Mouse (Mus musculus) activated CD4-positive, CD25-positive, alpha-beta regulatory T cell, adult 9 weeks (primary cell): Measurements from ENCODE around the gene 1500009C09Rik. TPM values are rescaled to one million over a fixed set of nuclear protein-coding genes. Genes with fewer than 3 reads are reported as not detected.

Experiments
- polyA plus RNA-seq: library from polyadenylated mRNA; unstranded; fragments of 100-300 nt; shearing (Covaris generic); gene quantifications from one replicate; pipeline ENCODE4 v1.2.1, GENCODE M21; 2017

Gene 1500009C09Rik
- polyA plus RNA-seq, result not detected

DNA sequence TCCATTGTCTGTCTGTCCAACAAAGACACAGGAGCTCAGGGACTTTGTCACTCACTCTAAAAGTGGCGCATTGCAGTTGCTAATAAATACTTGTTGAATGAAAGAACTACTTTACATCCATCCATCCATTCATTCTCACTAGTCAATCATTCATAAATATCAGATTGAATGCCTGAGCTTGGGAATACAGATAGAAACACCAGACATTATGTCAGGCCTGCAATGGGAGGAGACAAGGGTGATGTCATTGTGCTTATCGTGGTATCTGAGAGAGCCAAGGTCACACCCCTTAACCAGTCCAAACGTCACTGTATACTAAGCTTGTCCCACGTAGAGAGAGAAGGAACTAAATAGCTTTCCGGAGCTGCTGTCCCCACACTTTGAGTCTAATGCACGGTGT is at the start of gene 1500009C09Rik:
Gene 1500009C09Rik (plus strand): TSS at position 301 of the 400 bp plus-strand sequence.

GRCm38 (mm10) chr15:82212752-82213063 is 39.5 kb upstream of the 1500009C09Rik start, which contains the start of gene Shisa8:
TSS of gene Shisa8 (minus strand) at chr15:82212815.

DNA sequence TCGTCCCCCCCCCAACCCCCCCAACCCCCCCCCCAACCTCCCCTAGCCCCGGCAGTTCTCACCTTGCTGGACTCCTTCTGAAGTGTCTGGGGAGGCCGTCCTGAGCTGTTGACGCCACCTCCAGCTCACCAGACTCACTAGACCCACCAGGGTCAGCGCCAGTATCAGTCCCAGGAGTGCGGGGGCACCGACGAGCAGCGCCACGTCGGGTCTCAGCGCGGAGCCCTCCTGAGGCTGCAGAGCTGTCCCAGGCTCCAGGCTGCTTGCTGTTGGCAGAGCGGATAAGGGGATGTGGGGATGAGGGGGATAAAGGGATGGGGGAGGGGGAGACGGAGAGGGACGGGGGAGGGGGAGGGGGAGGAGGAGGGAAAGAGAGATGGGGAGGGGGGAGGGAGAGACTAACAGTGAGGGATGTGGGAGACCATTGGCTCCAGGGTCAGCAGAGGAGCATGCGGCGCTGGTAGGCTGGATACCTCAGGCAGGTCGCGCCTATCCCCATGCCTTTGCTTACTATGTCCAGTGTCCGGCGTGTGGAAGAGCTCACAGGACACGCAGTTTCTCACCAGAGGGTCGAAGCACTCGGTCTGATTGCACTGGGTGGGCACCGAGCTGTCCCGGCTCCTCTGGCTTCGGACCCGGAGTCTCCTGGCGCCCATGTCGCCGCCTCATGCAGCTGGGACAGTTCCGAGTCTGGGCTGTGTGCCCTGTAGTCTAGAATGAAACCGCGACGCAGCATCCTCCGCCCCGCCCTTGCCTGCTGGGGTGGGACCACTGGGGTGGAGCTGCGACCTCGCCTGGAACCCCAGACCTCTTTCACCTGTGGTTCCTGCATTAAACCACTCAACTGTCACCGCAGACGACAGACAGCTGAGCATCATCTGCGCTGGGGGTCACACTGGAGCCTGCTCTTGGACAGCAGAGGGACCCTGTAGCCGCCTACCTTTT is 28.3 kb upstream of the 1500009C09Rik start, which contains the start of gene Tnfrsf13c:
Gene Tnfrsf13c (minus strand): TSS at position 713 of the 945 bp plus-strand sequence.

DNA sequence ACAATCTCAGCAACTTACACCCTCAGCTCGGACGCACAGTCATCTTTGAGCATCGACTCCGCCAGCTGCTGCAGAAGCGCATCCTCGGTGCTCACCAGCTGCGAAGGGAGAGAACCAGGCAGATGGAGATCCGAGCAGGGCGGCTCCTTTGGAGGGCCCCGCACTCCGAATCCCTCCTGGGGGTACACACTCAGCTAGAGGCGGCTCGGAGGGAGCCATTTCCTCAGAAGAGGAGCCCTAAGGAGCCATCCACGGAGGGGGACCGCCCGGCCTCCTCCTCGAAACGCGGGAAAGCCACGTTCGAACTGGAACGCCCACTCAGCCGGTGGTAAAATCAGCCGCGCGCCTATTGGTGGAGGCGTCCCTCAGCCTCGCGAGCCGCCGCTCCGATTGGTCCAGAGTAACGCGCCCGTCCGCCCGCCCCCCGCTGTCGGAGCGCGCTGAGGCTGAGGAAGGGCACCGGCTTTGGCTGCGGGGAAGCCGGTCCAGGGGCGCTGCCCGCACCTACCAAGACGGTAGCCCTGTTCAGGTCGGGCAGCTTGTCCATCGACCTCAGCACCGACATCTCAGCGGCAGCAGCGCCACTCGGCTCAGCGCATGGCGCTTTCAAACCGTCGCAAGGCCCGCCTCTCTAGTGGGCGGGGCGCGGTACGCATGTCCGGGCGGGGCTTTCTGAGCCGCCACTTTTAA is 7.9 kb upstream of the 1500009C09Rik start, which contains the start of gene Cenpm:
Gene Cenpm (minus strand): TSS at position 634 of the 690 bp plus-strand sequence.

DNA sequence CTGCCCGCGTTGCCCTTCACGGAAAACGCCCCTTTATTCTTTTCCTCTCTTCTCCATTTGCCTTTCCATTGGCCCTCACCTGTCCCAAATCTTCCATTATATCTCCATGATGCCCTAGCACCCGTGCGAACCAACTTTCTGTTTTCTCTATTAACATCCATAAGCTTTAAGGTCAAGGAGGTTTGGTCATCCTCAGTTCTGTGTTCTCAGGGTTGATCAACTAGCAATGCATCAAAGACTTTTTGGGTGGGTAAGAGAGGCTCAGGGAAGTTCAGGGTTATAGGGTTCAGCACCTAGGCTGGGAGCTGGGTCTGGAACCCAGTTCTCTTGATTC is 22.4 kb downstream of the 1500009C09Rik start, which contains the start of gene Sept3:
Gene Sept3 (plus strand): TSS at position 301 of the 334 bp plus-strand sequence.

DNA sequence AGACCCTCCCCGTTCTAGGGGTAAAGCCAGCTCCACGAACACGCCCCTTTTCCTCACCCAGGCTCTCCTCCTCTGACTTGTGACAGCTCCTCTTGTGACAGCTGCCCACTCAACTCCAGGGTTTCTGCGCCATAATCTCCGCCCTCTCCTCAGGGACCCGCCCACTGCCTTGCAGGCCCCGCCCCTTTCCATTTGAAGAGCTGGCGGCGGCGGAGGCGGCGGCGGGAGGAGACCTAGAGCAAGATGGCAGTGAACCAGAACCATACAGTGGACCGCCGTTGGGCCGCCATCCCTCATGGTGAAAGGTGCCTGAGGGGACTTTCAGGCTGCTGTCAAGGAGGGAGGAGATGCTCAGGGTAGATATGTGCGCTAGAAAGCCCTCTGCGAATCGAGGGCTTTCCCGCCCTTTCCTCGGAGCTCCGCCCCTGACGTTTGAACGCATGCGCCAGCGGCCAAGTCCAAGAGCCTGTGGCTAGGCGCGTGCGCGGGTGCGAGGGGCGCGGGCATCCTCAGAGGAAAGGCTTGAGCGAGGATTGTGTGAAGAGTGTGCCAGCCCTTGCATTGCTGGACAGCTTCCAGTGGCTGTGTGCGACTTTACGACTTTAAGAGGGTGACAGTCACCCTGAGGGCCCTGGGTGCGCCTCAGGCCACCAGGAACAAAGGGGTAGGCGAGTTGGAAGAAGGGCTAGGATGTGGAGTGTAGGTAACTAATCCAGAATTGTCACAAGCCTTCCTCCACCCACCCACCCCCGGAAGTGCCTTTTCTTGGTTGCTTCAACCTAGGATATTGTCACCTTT is 46.8 kb downstream of the 1500009C09Rik start, which contains the start of gene Wbp2nl:
Gene Wbp2nl (plus strand): TSS at position 191 of the 798 bp plus-strand sequence.

Other genes starting within 250 kb of the 1500009C09Rik start
- 34.1 TPM for gene Desi1, start 218.5 kb upstream of the 1500009C09Rik start, polyA plus RNA-seq
- gene Snu13, start 204.8 kb upstream of the 1500009C09Rik start, polyA plus RNA-seq, result 188 TPM
- gene 4930407I10Rik, start 193.2 kb upstream of the 1500009C09Rik start, polyA plus RNA-seq, result not detected
- 0.09 TPM for gene Mei1, start 182.4 kb upstream of the 1500009C09Rik start, polyA plus RNA-seq
- gene Ccdc134, start 124.5 kb upstream of the 1500009C09Rik start, polyA plus RNA-seq, result 32.2 TPM
- gene Srebf2, start 105.2 kb upstream of the 1500009C09Rik start, polyA plus RNA-seq, result 169 TPM
- not detected for gene Shisa8, start 39.6 kb upstream of the 1500009C09Rik start, polyA plus RNA-seq
- 2.2 TPM for gene Tnfrsf13c, start 28.0 kb upstream of the 1500009C09Rik start, polyA plus RNA-seq
- 5.3 TPM for gene Cenpm, start 7.6 kb upstream of the 1500009C09Rik start, polyA plus RNA-seq
- not detected for gene Sept3, start 22.5 kb downstream of the 1500009C09Rik start, polyA plus RNA-seq
- not detected for gene Wbp2nl, start 46.6 kb downstream of the 1500009C09Rik start, polyA plus RNA-seq
- 60.5 TPM for gene Naga, start 86.5 kb downstream of the 1500009C09Rik start, polyA plus RNA-seq
- 5.0 TPM for gene Pheta2, start 86.5 kb downstream of the 1500009C09Rik start, polyA plus RNA-seq
- gene Smdt1, start 86.6 kb downstream of the 1500009C09Rik start, polyA plus RNA-seq, result 231 TPM
- gene Ndufa6, start 101.9 kb downstream of the 1500009C09Rik start, polyA plus RNA-seq, result 359 TPM
- 7.4 TPM for gene Cyp2d22, start 127.9 kb downstream of the 1500009C09Rik start, polyA plus RNA-seq
- gene Cyp2d11, start 141.6 kb downstream of the 1500009C09Rik start, polyA plus RNA-seq, result not detected
- not detected for gene Cyp2d10, start 154.8 kb downstream of the 1500009C09Rik start, polyA plus RNA-seq
- gene Cyp2d9, start 181.0 kb downstream of the 1500009C09Rik start, polyA plus RNA-seq, result not detected